Mouse (Mus musculus) heart, adult 2 months (tissue): ENCODE measurements at regions not wholly inside any gene's neighbourhood (a gene's known extent, or its start where the extent isn't known, plus 50 kb on each side); places are given as distances from the start of the nearest gene placed in this dataset.

Experiments
- CTCF ChIP-seq: fragments of 200-600 bp; IDR thresholded peaks from 2 replicates; pipeline ENCODE4 v1.8.1; 2022; ENCODE audit warnings: antibody characterized with exemption, mild to moderate bottlenecking, moderate library complexity
- EP300 ChIP-seq: fragments of 200-500 bp; IDR thresholded peaks from 2 replicates; pipeline ENCODE4 v1.6.1; 2011; ENCODE audit warnings: low read depth, low read length, control low read depth; ENCODE audit not compliant: insufficient read depth
- POLR2A ChIP-seq: fragments of 200-500 bp; IDR thresholded peaks from 2 replicates; pipeline ENCODE4 v1.6.1; 2011; ENCODE audit warnings: mild to moderate bottlenecking, low read depth, low read length, control low read depth; ENCODE audit not compliant: insufficient read depth

- TF ChIP-seq CTCF (peak; percentile 37; the same call in 1 of the 2 replicates), POLR2A (no peak), EP300 (no peak)
Observed at GRCm38 (mm10) chr12:45929760-45930150, 855.2 kb upstream of the Stxbp6 start.
